Mouse (Mus musculus) liver, postnatal 0 days (tissue): Measurements from ENCODE around the gene Trpc4ap. TPM values are rescaled to one million over a fixed set of nuclear protein-coding genes. Genes with fewer than 3 reads are reported as not detected.

Experiments
- ATAC-seq: fragments of 200-750 bp; cut with Nextera tagmentation; 2 replicates; pipeline ENCODE4 v1.8.0; 2017; ENCODE audit warnings: mild to moderate bottlenecking, moderate library complexity
- DNase-seq: peaks from one replicate; pipeline ENCODE4 v3.0.0-alpha.2; 2016
- H3K27ac ChIP-seq: fragments of 300-500 bp; sonication (generic); 2 replicates; pipeline ENCODE4 v1.5.1; 2014; ENCODE audit warnings: antibody characterized with exemption, moderate library complexity, mild to moderate bottlenecking, low read depth
- H3K27me3 ChIP-seq: fragments of 300-500 bp; sonication (generic); 2 replicates; pipeline ENCODE4 v1.6.1; 2014; ENCODE audit warnings: low read length, control low read depth, mixed read lengths; ENCODE audit not compliant: insufficient read depth
- H3K36me3 ChIP-seq: fragments of 300-500 bp; sonication (generic); replicated peaks from 2 replicates; pipeline ENCODE4 v1.6.1; 2014; ENCODE audit warnings: mild to moderate bottlenecking, control low read depth, low read length, moderate library complexity, mixed read lengths; ENCODE audit not compliant: insufficient read depth
- H3K4me1 ChIP-seq: fragments of 300-500 bp; sonication (generic); 2 replicates; pipeline ENCODE4 v1.6.1; 2014; ENCODE audit warnings: antibody characterized with exemption, mild to moderate bottlenecking, control low read depth; ENCODE audit not compliant: insufficient read depth
- H3K4me2 ChIP-seq: fragments of 300-500 bp; sonication (generic); 2 replicates; pipeline ENCODE4 v1.6.1; 2014; ENCODE audit warnings: low read depth, mild to moderate bottlenecking, low read length, moderate library complexity, mixed read lengths
- H3K4me3 ChIP-seq: fragments of 300-500 bp; sonication (generic); 2 replicates; pipeline ENCODE4 v1.5.1; 2014; ENCODE audit warnings: low read depth, low read length
- H3K9ac ChIP-seq: fragments of 300-500 bp; sonication (generic); replicated peaks from 2 replicates; pipeline ENCODE4 v1.6.1; 2014; ENCODE audit warnings: mild to moderate bottlenecking, moderate library complexity
- H3K9me3 ChIP-seq: fragments of 300-500 bp; sonication (generic); 2 replicates; pipeline ENCODE4 v1.6.1; 2016; ENCODE audit warnings: mild to moderate bottlenecking, control low read depth, low read length, mixed read lengths
- CTCF ChIP-seq: sonication (generic); IDR thresholded peaks from 2 replicates; pipeline ENCODE4 v1.5.1; 2016; ENCODE audit warnings: antibody characterized with exemption, low read depth
- EP300 ChIP-seq: IDR thresholded peaks from 2 replicates; pipeline ENCODE4 v1.6.1; 2016; ENCODE audit warnings: antibody characterized with exemption, low read depth, mild to moderate bottlenecking
- WGBS: fragments of 180-500 bp; shearing (Covaris S2); extraction: QIAGEN DNeasy Blood & Tissue Kit; methylation state at CpG from one replicate; pipeline ENCODE4 v1.1.7; 2014; ENCODE audit not compliant: insufficient replicate concordance; 5-methylcytosine and 5-hydroxymethylcytosine counted together
- microRNA counts: library from miRNA; unstranded; fragments of <30 nt; microRNA quantifications from one replicate; lab custom pipeline; 2015
- microRNA-seq: library from miRNA; unstranded; fragments of <30 nt; microRNA quantifications from one replicate; pipeline ENCODE4, GENCODE M21; 2016
- polyA plus RNA-seq: library from polyadenylated mRNA; unstranded; fragments of >200 nt; fragmentation: Nextera tagmentation; extraction: Ambion mirVana; gene quantifications from 2 replicates; pipeline ENCODE4 v1.2.1, GENCODE M21; 2015

The Trpc4ap gene
- polyA plus RNA-seq, 1 experiment from 2014 or later, result 43.2 TPM

GRCm38 (mm10) chr2:155585486-155585885, 106.7 kb downstream of the Trpc4ap start:
- 0 out of 2 replicates have a peak, but pooled peaks cover 9% of the 10 kb centered on the region for H3K36me3 ChIP-seq
- no peak for TF ChIP-seq CTCF
- TF ChIP-seq EP300, result peak; percentile 19; the same call in 1 of the 2 replicates
- no peak overlapping the region for H3K4me3 ChIP-seq
- WGBS, result 47% methylated on average over 10 of the region's 10 CpGs
- peak overlapping the region; percentile 46 for H3K4me2 ChIP-seq
- H3K9ac ChIP-seq, result no peak overlapping the region
- no peaks in the 10 kb centered on the region for H3K27me3 ChIP-seq
- DNase-seq (peak; percentile 54), ATAC-seq (peak; percentile 79)
- H3K27ac ChIP-seq, result peak overlapping the region; percentile 16; the same call in 1 of the 2 replicates
- H3K4me1 ChIP-seq, result peaks cover 19% of the 10 kb centered on the region
- H3K9me3 ChIP-seq, result no peaks in the 10 kb centered on the region

- WGBS, result 69% methylated on average over 9 of the region's 9 CpGs
- Histone ChIP-seq H3K9me3 (no peaks in the 10 kb centered on the region), H3K9ac (no peak overlapping the region), H3K27ac (0 out of 2 replicates have a peak overlapping the region, but pooled peaks have one; percentile 16), H3K27me3 (no peaks in the 10 kb centered on the region), H3K4me3 (no peak overlapping the region), H3K4me2 (peak overlapping the region; percentile 46; the same call in 1 of the 2 replicates), H3K36me3 (0 out of 2 replicates have a peak, but pooled peaks cover 9% of the 10 kb centered on the region), H3K4me1 (peaks cover 15% of the 10 kb centered on the region)
- ATAC-seq (peak; percentile 46), DNase-seq (no peak)
- no peak for TF ChIP-seq CTCF
- no peak for TF ChIP-seq EP300
Observed at GRCm38 (mm10) chr2:155585082-155585481, 107.1 kb downstream of the Trpc4ap start.

MicroRNA genes within 50 kb of the gene (microRNA counts, 519-probe panel; counts per million panel counts)
- microRNA mmu-miR-499 (lab: Ali Mortazavi, UCI), result not detected

Small RNA genes within 50 kb of the gene (microRNA-seq; reads per million reads assigned to microRNA genes)
- 50.7 reads per million, percentile 37 among the genes with 10 or more reads in this experiment for gene Mir499

Other genes starting within 250 kb of the Trpc4ap start
- gene Ncoa6, start 218.5 kb downstream of the Trpc4ap start, polyA plus RNA-seq, result 6.3 and 6.4 TPM in 2 replicates
- gene Acss2, start 174.4 kb downstream of the Trpc4ap start, polyA plus RNA-seq, result 7.5 and 8.2 TPM in 2 replicates
- gene Ggt7, start 174.1 kb downstream of the Trpc4ap start, polyA plus RNA-seq, result 0.22 and 0.25 TPM in 2 replicates
- gene Gss, start 99.6 kb downstream of the Trpc4ap start, polyA plus RNA-seq, result 48.9 and 49.3 TPM in 2 replicates
- 0.15 and 0.38 TPM in 2 replicates for gene Myh7b, start 81.2 kb downstream of the Trpc4ap start, polyA plus RNA-seq
- gene Edem2, start 37.1 kb upstream of the Trpc4ap start, polyA plus RNA-seq, result 28.4 and 30.2 TPM in 2 replicates
- not detected in 2 replicates for gene Gm17581, start 43.5 kb upstream of the Trpc4ap start, polyA plus RNA-seq
- gene Procr, start 58.7 kb upstream of the Trpc4ap start, polyA plus RNA-seq, result 1.1 and 1.7 TPM in 2 replicates
- gene Mmp24, start 83.0 kb upstream of the Trpc4ap start, polyA plus RNA-seq, result not detected in 2 replicates
- 6.6 and 7.5 TPM in 2 replicates for gene BC029722, start 127.0 kb upstream of the Trpc4ap start, polyA plus RNA-seq
- gene Eif6, start 134.5 kb upstream of the Trpc4ap start, polyA plus RNA-seq, result 120 and 130 TPM in 2 replicates
- 0.15 and 0.19 TPM in 2 replicates for gene Fam83c, start 142.5 kb upstream of the Trpc4ap start, polyA plus RNA-seq
- 29.3 and 31.7 TPM in 2 replicates for gene Uqcc1, start 237.9 kb upstream of the Trpc4ap start, polyA plus RNA-seq
- not detected in 2 replicates for gene Gm15557, start 248.3 kb upstream of the Trpc4ap start, polyA plus RNA-seq